Comparison of ENCODE assay signal across 8 mouse cellular contexts in genomic region chr8:123949686-123949986, GRCm38 (mm10). TPM values are rescaled to one million over a fixed set of nuclear protein-coding genes. Genes with fewer than 3 reads are reported as not detected.
DNase-seq lines count a peak whose midpoint lies in the region; ATAC-seq and TF ChIP-seq lines count a peak whose summit lies in the region.

No protein-coding gene starts in this region.

- DNase-seq in heart, adult 9 months (ENCODE audit: low spot score in 2 of 2), result no peak
- DNase-seq in ES-E14 (ENCODE audit: low read depth, low spot score), result no peak
- no peak for DNase-seq in liver, postnatal 0 days
- no peak for DNase-seq in urinary bladder, postnatal 36 days (ENCODE audit: low spot score in 2 of 2)
- no peak for DNase-seq in right cerebral cortex, postnatal 10 days (ENCODE audit: low spot score in 2 of 2)
- DNase-seq in cerebellum, adult 11 months, result no peak

- ATAC-seq in heart, embryonic 12.5 days (ENCODE audit: insufficient number of reproducible peaks, low FRiP score), result peak; percentile 23; the same call in 1 of the 2 replicates
- peak; percentile 39; the same call in 1 of the 2 replicates for ATAC-seq in forebrain, embryonic 15.5 days (replicated peaks)
- ATAC-seq in liver, postnatal 0 days, result peak; percentile 35

- no peaks in the 10 kb centered on the region for H3K9me3 ChIP-seq in heart, embryonic 12.5 days (replicated peaks)
- no peaks in the 10 kb centered on the region for H3K9me3 ChIP-seq in ES-E14 (ENCODE audit: control insufficient read depth, insufficient read depth, low read depth, low read length)
- H3K9me3 ChIP-seq in forebrain, embryonic 15.5 days, result no peaks in the 10 kb centered on the region
- H3K9me3 ChIP-seq in liver, postnatal 0 days (ENCODE audit: low read length), result no peaks in the 10 kb centered on the region

- H3K27ac ChIP-seq in heart, embryonic 12.5 days (ENCODE audit: poor library complexity, severe bottlenecking), result peak overlapping the region; percentile 88
- peak overlapping the region; percentile 10; the same call in 1 of the 2 replicates for H3K27ac ChIP-seq in ES-E14 (ENCODE audit: insufficient read depth, low read depth, low read length, poor library complexity, severe bottlenecking)
- peak overlapping the region; percentile 86 for H3K27ac ChIP-seq in forebrain, embryonic 15.5 days (replicated peaks)
- peak overlapping the region; percentile 92 for H3K27ac ChIP-seq in liver, postnatal 0 days (ENCODE audit: low read depth)

- in situ Hi-C loops in ES-E14 (cut with MboI; ENCODE audit: low sequenced_read_pairs in 2 of 2, unreplicated experiment in 2 of 2), result no loop called here

- TF ChIP-seq CTCF in liver, postnatal 0 days (IDR thresholded peaks at IDR 0.05; ENCODE audit: low read depth), result no peak

- peaks cover 10% of the 10 kb centered on the region for H3K4me1 ChIP-seq in heart, embryonic 12.5 days (replicated peaks)
- H3K4me1 ChIP-seq in ES-E14 (ENCODE audit: control insufficient read depth in 2 of 2, insufficient read depth in 2 of 2, low read length in 2 of 2, poor library complexity in 1 of 2), result peaks cover 0 to 4% of the 10 kb centered on the region in 2 experiments; a peak in 3 of 4 replicates
- peaks cover 17% of the 10 kb centered on the region for H3K4me1 ChIP-seq in forebrain, embryonic 15.5 days
- peaks cover 12% of the 10 kb centered on the region for H3K4me1 ChIP-seq in liver, postnatal 0 days (ENCODE audit: insufficient read depth)

- H3K9ac ChIP-seq in heart, embryonic 12.5 days, result peak overlapping the region; percentile 92
- H3K9ac ChIP-seq in ES-E14 (ENCODE audit: insufficient read depth, low read depth, low read length, poor library complexity, severe bottlenecking), result peak overlapping the region; percentile 88
- peak overlapping the region; percentile 91 for H3K9ac ChIP-seq in forebrain, embryonic 15.5 days (replicated peaks)
- peak overlapping the region; percentile 92 for H3K9ac ChIP-seq in liver, postnatal 0 days (replicated peaks)

- peaks cover 35% of the 10 kb centered on the region for H3K36me3 ChIP-seq in heart, embryonic 12.5 days
- peaks cover 16% of the 10 kb centered on the region for H3K36me3 ChIP-seq in ES-E14 (ENCODE audit: control insufficient read depth, insufficient read depth, low read length, poor library complexity, severe bottlenecking)
- H3K36me3 ChIP-seq in forebrain, embryonic 15.5 days, result peaks cover 26% of the 10 kb centered on the region
- peaks cover 51% of the 10 kb centered on the region for H3K36me3 ChIP-seq in liver, postnatal 0 days (replicated peaks; ENCODE audit: insufficient read depth, low read length)

- peak overlapping the region; percentile 68 for H3K4me3 ChIP-seq in heart, embryonic 12.5 days
- H3K4me3 ChIP-seq in ES-E14 (ENCODE audit: insufficient read depth in 1 of 2, low read depth in 1 of 2, low read length in 2 of 2, poor library complexity in 1 of 2, severe bottlenecking in 1 of 2), result peak overlapping the region; percentile 94 to 99
- peak overlapping the region; percentile 79 for H3K4me3 ChIP-seq in forebrain, embryonic 15.5 days
- H3K4me3 ChIP-seq in liver, postnatal 0 days (ENCODE audit: low read depth, low read length), result peak overlapping the region; percentile 99

- WGBS in heart, embryonic 12.5 days, result 1% methylated on average over 10 of the region's 10 CpGs
- WGBS in forebrain, embryonic 15.5 days, result 6% methylated on average over 10 of the region's 10 CpGs
- under 1% methylated on average over 10 of the region's 10 CpGs for WGBS in liver, postnatal 0 days (ENCODE audit: insufficient replicate concordance)

- H3K4me2 ChIP-seq in heart, embryonic 12.5 days, result peak overlapping the region; percentile 99
- H3K4me2 ChIP-seq in forebrain, embryonic 15.5 days (replicated peaks), result peak overlapping the region; percentile 91
- H3K4me2 ChIP-seq in liver, postnatal 0 days (ENCODE audit: low read depth, low read length), result peak overlapping the region; percentile 96

- H3K27me3 ChIP-seq in heart, embryonic 12.5 days (replicated peaks), result no peaks in the 10 kb centered on the region
- no peaks in the 10 kb centered on the region for H3K27me3 ChIP-seq in forebrain, embryonic 15.5 days
- H3K27me3 ChIP-seq in liver, postnatal 0 days (ENCODE audit: insufficient read depth, low read length), result no peaks in the 10 kb centered on the region

- no peak for TF ChIP-seq EP300 in liver, postnatal 0 days (IDR thresholded peaks at IDR 0.05; ENCODE audit: low read depth)

TF ChIP-seq in ES-E14, 5 proteins besides CTCF, POLR2A, EP300 and RAD21:
- TF ChIP-seq HCFC1 (IDR thresholded peaks at IDR 0.05; ENCODE audit: borderline replicate concordance, insufficient read depth, low read length), result no peak

RNA-seq across cellular contexts. Expression of gene Nup133, which starts 0.6 kb away (rescaled TPM):
- 32.1 and 32.5 TPM in 2 replicates for polyA plus RNA-seq in heart, embryonic 12.5 days (2016; fragmentation: Nextera tagmentation; extraction: Ambion mirVana)
- 71.0 and 74.2 TPM in 2 replicates for total RNA-seq in ES-E14 (2012; rRNA removed)
- polyA plus RNA-seq in forebrain, embryonic 15.5 days (2015; fragmentation: Nextera tagmentation; extraction: Ambion mirVana), result 31.9 and 33.4 TPM in 2 replicates
- polyA plus RNA-seq in liver, postnatal 0 days (2015; fragmentation: Nextera tagmentation; extraction: Ambion mirVana), result 7.2 and 9.1 TPM in 2 replicates

RNA-seq across cellular contexts. Expression of gene Abcb10, which starts 33.3 kb away (rescaled TPM):
- 36.1 and 37.3 TPM in 2 replicates for polyA plus RNA-seq in heart, embryonic 12.5 days (2016; fragmentation: Nextera tagmentation; extraction: Ambion mirVana)
- 24.6 and 32.1 TPM in 2 replicates for total RNA-seq in ES-E14 (2012; rRNA removed)
- polyA plus RNA-seq in forebrain, embryonic 15.5 days (2015; fragmentation: Nextera tagmentation; extraction: Ambion mirVana), result 10.6 and 10.7 TPM in 2 replicates
- polyA plus RNA-seq in liver, postnatal 0 days (2015; fragmentation: Nextera tagmentation; extraction: Ambion mirVana), result 46.2 and 53.3 TPM in 2 replicates

RNA-seq across cellular contexts. Expression of gene Acta1, which starts 55.1 kb away (rescaled TPM):
- polyA plus RNA-seq in heart, embryonic 12.5 days (2016; fragmentation: Nextera tagmentation; extraction: Ambion mirVana), result 481 and 483 TPM in 2 replicates
- total RNA-seq in ES-E14 (2012; rRNA removed), result 33.9 and 54.5 TPM in 2 replicates
- 3.8 and 7.0 TPM in 2 replicates for polyA plus RNA-seq in forebrain, embryonic 15.5 days (2015; fragmentation: Nextera tagmentation; extraction: Ambion mirVana)
- 18.6 and 358 TPM in 2 replicates for polyA plus RNA-seq in liver, postnatal 0 days (2015; fragmentation: Nextera tagmentation; extraction: Ambion mirVana)

Comparison
In these comparisons a context has a peak if more than half of its experiments do, and no peak if none do; other contexts are left out.
1. H3K27ac ChIP-seq: peak in every context shown above with its lines; median percentile 92 in liver, postnatal 0 days; 88 in heart, embryonic 12.5 days; 86 in forebrain, embryonic 15.5 days; 10 in ES-E14.